Mouse (Mus musculus): ENCODE results near the gene Cdc37l1.

Gene Cdc37l1

DNA sequence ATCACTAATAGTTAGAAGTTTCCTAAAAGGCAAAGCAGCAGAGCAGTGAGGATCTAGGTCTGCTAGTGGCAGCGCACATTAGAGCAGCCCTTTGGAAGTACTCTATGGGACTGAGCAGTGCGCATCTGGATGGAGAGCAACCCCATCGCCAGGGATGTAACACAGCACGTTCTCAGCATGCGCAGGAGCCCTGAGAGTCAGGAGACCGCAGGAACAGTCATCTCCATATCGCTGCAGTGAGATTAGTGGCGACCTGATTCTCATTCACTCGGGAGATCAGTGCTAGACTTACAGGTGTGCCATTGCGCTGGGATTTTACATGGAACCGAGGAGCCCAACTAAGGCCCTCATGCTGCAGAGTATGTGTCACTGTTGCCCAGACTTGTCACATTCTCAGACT, 18.9 kb downstream of the Cdc37l1 start:
- no peak for DNase-seq

DNA sequence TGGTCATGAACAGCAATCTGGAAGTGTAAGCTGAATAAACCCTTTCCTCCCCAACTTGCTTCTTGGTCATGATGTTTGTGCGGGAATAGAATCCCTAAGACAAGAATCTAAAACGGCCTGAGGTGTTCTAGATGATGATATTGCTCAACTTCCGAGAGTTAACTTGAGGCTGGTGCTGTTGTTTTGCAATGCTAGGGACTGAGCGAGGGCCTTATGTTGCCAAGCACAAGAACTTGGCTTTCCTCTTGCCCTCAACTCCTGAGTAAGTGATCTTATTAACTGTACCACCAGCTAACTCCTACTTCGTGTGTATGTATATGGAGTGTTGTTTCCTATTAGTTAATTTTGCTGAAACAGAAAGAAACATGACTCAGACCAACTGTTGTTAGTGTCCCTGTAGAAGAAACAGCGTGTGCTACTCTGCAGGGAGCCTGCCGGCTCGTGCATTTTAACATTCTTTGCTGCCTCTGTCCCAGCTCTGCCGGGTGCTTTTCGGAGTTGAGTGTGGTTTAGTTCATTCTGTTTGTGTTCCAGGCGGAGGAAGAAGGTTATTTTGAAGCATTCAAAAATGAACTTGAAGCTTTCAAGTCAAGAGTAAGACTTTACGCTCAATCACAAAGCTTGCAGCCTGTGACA, 21.3 kb downstream of the Cdc37l1 start:
- peak in 1 of 2 experiments; percentile 16 for DNase-seq

DNA sequence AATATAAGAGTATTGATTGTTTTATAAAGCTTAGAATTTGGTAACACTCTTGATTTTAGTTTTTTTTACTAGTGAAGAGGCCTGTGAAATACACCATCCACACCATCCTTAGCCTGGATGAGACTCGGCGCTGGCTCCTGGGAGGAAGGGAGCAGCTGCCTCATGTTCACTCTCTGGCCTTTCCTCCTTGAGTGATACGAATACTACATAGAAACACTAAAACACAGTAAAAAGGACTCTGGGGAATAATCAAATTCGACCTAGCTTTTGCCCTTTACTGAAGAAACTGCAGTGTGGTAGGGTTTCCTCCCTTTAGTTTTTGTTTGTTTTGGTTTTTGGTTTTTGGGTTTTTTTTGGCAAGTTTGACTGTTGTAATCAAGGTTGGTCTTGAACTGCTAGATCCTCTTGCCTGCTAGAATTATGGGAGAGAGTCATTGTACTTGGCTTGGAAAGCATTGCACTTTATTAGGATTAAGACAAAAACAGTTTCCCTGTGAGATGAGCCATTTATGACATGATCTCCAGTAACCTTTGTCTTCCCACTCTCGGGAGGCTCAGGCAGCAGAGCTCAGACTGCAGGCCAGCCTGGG, 24.4 kb downstream of the Cdc37l1 start:
- DNase-seq = no peak

DNA sequence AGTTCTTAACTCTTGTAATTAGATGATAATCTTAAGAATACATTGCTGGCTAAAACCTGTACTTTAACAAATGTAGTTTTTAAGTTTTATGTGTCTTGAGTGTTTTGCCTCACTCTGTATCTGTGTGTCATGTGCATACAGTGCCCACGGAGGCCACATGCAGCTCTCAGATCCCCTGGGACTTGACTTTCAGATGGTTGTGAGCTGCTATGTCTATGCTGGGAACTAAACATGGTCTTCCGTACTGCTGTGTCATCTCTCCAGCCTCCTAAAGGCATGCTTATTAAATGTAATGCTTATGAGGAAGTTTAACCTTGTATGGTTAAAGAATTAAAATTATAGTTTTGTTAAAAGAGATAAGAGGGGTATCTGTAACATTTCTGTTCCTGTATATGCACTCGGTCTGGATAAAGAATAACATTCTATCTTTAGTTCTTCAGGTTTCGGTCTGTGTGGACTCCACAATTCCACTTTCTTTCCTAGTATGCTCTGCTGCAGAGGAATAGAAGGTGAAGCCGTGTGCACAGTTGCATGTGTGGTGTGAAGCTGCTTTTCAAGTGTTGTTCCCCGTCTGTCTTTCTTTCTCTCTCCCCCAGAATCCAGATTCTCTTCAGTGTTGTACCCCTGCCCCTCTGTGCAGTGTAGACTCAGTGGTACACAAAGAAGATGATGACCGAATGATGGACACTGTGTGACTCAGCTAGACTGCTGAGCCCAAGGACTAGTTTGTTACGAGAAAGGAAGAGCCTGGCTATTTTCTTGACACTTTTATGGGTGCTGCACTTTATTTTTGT, 25.5 kb downstream of the Cdc37l1 start:
- no peak for DNase-seq

DNA sequence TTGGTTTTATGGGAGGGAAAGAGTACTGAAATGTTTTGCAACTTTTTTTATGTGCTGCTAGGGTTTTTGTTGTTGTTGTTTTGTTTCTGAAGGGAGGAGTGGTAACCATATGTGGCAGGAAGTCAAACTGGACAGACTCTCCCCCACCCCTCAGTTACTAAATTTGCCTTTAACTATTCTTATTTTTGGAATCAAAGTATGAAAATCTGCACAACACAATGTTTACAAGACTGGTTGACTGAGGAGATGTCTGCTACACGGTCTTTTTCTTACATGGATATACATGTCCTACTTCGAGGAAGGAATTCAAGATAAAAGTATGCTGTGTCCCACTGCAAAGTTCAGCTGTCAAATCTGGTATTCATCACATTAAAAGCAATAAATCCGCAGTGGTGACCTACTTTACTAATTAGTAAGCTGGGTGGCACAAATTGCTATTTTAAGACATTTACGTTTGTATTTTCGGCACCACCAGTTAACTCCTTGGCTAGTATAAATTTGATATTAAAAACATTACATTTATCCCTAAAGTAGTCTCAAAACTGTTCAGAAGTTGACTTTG, 26.1 kb downstream of the Cdc37l1 start:
- DNase-seq = no peak

DNA sequence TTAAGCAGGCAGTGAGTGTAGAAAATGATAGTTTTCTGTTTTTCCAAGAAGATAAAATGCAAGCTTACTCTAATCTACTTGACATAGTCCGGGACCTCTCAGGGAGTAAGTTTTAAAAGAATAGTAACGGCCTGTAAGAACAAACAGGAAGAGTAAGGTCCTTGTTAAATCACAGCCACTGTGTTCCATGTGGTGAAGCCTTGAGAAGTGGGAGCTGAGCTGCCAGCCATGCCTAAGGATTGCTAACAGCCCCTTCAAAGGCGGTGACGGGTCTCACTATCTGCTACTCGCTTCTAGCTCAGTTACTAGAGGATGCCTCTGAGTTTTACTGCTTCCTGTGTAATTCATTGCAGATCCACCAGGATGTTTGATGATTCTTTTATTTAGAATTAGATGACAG, 26.6 kb downstream of the Cdc37l1 start:
- no peak for DNase-seq

DNA sequence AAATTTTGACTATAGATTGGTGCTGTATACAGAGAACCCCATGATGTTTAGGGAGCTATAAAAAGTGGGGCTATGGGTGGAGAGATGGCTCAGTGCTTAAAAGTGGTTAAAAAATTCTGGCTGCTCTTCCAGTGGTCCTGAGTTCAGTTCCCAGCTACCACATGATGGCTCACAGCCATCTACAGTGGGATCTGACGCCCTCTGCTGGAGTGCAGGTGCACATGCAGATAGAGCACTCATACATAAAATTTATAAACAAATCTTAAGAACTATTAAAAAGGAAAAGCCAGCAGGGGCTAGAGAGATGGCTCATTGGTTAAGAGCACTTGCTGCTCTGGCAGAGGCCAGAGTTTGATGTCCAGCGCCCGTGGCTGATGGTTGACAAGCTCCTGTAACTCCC, 29.5 kb downstream of the Cdc37l1 start:
- DNase-seq = no peak

DNA sequence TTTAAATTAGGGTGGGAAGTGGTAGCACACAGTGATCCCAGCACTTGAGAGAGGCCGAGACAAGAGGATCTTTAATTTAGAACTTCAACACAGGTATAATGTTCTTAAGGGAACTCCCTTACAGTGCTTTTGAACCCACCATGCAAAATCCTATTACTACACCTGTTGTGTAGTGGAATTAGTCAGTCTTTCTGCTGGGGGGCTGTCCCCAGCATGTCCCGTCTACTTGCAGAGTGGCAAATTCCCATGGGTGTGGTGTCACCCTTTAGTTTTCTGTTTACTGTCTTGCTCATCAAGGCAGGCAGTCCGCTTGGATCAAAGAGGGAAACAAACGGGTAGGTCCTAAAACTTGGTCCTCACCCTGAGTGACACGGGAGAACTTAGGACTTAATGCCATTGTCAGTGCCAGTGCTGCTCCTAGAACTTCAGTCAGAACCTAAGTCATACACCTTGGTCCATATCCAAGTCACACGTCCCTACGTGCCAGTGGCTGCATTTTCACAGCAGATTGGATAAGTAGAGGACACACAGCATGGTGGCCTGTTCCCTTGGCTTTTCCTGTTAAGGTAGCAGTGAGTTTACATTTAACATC, 31.7 kb downstream of the Cdc37l1 start:
- no peak for DNase-seq

DNA sequence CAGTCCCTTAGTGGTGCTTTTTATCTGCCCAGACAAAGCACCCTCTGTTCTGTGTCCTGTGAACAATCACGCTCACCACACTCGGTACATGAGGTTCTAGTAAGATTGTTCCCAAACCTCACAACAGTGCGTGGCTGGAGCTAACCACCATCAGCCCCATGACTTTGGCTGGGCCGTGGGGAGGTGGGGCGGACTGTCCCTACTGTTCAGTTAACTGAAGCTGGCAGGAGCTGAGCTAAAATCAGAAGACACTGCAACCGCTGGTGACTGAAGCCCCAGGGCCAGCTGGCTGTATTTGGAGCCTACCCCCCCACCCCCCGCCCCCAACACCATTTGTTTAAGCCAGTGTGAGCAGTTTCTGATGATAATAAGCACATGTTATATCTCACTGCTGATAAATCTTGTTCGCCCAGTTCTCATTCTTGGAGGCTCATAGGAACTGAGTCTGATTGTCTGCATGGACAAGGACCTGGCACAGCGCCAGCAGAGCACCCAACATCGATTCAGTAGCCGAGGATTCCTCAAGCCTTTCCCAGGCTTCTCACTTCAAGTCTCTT, 34.3 kb downstream of the Cdc37l1 start:
- DNase-seq = peak in 1 of 2 experiments; percentile 49

DNA sequence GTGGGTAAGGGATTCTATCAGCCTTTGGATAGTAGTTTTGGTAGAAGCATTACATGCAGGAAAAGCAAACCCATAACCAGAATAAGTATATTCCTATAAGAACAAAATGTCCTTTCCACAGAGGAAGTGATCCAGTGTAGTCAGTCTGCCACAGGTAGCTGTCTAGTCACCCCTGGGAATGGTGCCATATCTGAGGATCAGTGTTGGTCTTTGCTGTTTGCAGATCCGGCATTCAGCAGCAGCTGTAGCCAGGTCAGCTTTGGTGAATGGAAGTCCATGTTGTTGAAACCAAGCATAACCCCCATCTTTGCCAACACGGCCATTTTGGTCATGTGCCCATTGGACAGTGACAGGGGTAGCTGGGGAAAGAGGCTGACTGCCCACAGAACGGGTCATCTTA, 41.6 kb downstream of the Cdc37l1 start:
- DNase-seq = no peak

DNA sequence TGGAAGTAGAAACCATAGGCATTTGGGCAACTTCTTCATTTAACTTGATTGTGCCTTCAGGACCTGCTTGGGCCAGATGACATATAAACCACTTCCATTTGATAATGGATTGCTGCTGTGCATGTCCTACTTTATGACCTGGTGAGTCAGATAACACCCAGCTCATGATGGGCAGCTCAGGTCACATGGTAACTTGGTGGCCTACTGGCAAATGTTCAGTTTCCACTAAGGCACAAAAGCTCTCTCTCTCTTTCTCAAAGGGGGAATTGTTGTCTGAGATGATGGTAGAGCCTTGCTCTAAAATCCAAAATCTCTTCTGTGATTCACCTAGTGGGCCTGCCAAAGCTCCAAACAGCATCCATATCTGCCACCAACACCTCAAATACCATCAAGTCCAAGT, 42.5 kb downstream of the Cdc37l1 start:
- no peak for DNase-seq

DNA sequence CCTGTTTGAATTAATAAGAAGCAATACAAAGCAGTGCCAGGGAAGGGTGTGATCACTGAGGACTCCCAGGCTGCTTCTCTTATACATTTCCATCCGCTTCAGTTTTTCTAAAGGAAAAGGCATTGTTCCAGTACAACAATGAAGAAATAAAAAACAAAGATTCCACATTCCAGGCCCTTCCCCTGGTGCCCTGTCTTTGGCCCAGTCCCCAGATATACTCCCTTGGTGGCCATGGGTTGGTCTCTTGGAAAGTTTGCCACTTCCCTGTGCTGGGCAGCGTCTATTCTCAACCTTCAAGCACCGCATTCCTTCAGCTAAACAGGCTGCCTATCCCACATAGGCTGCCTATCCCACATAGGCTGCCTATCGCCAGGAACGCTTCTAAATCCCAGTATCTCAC, 46.9 kb downstream of the Cdc37l1 start:
- DNase-seq = no peak

DNA sequence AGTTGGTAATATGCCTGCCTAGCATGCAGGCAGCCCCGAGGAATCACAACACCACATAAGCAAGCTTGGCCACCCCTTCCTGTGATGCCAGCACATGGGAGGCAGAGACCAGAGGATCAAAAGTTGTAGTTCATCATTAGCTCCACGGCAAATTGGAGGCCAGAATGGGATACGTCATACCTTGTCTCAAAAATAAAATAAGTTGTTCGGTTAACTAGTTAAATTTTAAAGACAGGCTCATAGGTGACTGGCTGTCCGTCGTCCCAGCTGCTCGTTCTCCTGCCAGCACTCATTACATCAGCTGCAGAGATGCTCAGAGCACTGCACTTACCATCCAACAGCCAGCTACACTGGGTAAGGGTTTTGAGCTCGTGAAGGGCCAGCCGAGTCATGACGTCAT, 47.4 kb downstream of the Cdc37l1 start:
- no peak for DNase-seq

DNA sequence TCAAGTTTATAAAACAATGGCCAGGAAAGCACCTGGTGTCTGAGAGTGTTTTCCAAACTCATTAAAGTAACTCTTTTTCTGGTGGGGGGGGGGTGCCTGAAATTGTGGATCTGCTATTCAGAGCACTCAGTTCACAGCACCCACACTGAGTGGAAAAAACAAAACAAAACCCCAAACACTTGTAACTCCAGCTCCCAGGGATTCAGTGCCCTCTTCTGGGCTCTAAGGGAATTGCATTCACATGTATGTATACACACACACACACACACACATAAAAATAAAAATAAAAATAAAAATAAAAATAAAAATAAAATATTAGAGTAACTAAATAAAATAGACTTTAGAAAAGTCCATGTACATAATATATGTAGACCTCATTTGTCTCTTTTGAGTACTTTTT, 49.2 kb downstream of the Cdc37l1 start:
- no peak for DNase-seq

DNA sequence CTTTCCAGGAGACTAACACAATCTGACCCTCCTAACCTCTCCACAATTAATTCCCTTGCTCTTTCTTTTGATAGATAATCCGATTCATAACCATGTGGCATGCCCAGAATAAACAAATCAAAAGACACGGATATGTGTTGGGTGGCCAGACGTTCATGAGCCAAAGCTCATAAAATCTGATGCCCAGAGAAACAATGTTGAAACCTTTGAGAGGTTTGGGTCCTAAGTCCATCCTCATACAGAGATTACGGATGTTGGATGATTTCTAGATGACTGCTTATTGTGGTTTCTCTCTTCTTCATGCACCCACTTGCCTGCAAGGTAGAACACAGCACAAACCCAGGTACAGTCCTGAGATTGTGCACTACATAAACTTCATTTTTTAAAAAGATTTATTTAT, 50.1 kb downstream of the Cdc37l1 start:
- no peak for DNase-seq

DNA sequence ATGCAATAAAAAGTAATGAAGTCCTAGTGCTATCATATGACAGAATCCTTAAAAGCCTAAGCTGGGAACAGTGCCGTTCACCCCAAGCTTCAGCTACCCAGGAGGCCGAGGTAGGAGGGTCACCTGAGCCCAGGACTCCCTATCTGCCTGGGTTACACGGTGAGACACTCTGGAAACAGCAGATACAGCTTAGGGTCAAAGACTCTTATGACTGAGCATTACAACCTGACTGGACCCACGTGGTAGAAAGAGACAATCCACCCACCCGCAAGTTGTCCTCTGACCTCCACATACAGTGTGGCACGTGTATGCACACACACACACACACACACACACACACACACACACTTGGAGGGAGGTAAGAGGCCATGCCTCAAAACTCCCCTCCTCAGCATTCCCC, 52.0 kb downstream of the Cdc37l1 start:
- DNase-seq = no peak

DNA sequence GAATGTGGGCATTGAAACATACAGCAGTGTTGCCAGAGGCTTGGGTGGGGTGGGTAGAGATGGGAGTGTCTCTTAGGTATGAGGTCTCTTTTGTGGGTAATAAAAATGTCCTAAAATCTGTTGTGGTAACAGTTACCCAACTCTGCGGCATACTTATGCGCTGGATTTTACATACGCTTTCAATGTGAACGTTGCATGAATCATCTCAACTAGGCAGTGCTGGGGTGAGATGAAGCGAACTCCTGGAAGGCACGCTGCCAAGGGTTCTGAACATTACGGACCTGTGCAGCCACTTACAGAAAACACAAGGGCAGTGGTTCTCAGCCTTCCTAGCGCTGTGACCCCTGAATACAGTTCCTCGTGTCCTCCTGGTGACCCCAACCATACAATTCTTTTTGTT, 52.5 kb downstream of the Cdc37l1 start:
- DNase-seq = peak in 1 of 2 experiments; percentile 26

DNA sequence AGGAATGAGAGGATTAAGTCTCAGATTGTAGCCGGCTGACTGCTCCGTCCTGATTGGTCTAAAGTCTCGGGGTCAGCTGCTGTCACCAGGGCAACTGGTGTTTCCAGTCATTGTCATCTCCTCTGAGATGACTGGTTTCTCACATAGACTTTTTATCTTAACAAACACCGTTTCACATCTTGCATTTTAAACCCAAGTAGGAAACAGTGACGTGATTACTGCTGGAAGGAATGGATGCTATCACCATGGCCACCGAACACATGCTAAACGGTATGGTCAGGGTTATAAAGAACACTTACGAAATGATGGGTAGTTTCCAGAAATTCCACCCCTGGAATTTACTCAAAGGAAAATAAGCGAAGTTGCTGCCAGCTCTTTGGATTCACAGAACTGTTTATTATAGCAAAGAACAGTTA, 54.2 kb downstream of the Cdc37l1 start:
- DNase-seq = no peak

DNA sequence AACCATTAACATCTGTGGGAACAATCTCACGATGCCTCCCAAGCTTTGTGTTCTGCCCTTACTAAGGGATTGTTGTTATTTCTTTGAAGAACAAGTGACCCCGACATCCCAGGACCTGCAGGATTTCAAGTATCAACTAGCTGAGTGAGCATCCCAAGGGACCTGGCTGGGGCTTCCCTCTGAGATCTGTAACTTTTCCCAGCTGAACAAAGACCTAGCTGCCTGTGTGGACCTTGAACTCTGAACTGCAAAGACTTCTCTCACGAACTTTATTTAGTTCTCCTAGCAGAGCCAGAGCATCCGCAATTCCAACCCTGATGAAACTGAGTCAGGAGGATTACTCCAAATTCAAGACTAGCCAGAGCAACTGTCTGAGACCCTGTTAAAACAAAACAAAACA, 55.2 kb downstream of the Cdc37l1 start:
- DNase-seq = no peak

DNA sequence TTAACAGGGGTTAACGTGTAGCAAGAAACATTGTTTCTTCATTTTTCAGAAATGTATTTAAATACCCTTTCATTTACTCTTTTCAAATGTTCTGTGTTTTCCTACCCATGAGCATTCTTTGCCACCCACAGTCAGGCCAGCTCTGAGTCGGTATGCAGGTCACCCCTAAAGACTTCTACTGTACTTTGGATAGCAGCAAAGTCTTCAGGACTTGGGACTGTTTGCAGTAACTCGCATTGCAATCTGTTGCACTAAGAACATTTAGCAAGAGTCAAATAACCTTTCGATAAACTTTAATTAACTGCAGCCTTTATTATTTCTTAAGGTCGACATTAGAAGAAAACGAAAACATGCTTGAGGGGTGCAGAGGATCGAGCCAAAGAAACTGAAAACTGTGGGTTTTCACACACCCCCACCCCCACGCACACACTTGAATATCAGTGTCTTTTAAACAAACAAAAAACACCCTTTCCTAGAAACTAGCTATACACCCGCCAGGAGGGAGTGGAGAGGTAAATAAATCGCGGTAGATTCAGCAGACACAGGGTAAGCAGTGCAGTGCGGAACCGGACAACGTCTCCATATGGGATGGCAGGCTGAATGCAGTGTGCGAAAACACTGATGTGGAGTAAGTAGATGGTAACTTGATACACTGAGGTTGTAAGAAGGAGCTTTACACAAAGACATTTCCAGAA, 56.0 kb downstream of the Cdc37l1 start:
- no peak for DNase-seq

DNA sequence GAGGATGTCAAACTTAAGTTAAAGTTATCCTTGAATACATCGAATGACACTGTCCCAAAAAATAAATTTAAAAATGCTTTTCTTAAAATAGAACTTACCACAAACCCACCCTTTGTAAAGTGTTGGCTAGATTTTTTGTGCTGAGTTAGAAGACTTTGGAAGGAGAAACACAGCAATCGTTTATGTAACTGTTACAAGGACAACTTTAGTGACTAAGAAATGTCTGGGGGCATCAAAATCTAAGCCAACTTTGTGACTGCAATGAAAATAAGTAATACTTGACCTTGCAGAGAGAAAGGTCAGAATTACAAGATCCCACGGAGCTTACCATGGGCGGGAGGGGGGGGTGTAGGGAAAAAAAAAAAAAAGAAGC, 56.8 kb downstream of the Cdc37l1 start:
- no peak for DNase-seq

DNA sequence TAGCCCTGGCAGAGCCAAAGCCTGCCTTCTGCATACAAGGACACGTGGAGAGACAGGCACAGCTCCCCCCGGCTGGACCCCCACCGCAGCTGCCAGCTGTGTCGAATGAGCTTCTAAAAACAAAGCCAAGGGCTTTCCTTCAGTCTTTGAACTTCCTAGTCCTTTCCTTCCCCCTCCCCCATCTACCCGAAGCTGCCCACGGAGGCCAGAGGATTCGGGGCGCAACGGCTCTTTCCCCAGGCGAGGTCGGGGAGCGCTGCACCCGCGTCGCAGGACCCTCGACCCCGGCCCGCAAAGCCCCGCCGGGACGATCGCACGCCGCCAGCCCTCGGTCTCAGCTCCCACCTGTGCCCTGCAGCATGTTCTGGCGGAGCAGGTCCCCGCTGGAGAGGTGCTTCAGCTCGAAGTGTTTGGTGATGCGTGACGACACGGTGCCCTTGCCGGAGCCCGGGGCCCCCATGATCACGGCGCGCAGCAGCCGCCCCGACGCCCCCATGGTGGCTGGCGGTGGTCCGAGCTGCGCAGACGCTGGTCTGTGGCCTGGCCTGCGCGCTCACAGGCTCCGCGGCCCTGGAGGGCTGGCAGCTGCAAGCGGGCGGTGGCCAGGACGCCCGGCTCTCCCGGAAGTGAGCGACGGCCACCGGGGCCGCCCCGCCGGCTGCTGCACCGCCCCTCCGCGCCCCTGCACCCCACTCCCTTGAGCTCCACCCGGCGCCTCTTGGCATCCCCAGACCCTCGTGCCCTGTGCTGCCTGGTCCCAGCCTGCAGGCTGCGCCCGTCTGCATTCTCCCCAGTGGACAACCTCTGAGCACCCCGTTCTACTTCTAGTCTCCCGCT, 57.4 kb downstream of the Cdc37l1 start, which contains the start of gene Ak3:
Gene Ak3, minus strand, starts transcription at position 628 of the 837 bp plus-strand sequence.
- DNase-seq = peak; percentile 87 to 90
